Mouse (Mus musculus): ENCODE data around the gene Ryr3.

Ryr3 gene

GRCm38 (mm10) chr2:112637206-112637605 is 579.7 kb downstream of the Ryr3 start:
- DNase-seq (ENCODE audit: low spot score): no peak

GRCm38 (mm10) chr2:112632536-112632935 is 584.4 kb downstream of the Ryr3 start:
- no peak for DNase-seq (ENCODE audit: low spot score)

- DNase-seq (ENCODE audit: low spot score): no peak
Observed at GRCm38 (mm10) chr2:112630669-112631068, 586.2 kb downstream of the Ryr3 start.

- DNase-seq (ENCODE audit: low spot score): no peak
Observed at GRCm38 (mm10) chr2:112625156-112625555, 591.7 kb downstream of the Ryr3 start.

- no peak for DNase-seq (ENCODE audit: low spot score)
Observed at GRCm38 (mm10) chr2:112617206-112617605, 599.7 kb downstream of the Ryr3 start.

GRCm38 (mm10) chr2:112614375-112614774 is 602.5 kb downstream of the Ryr3 start:
- DNase-seq (ENCODE audit: low spot score): no peak

GRCm38 (mm10) chr2:112612628-112613027 is 604.3 kb downstream of the Ryr3 start:
- DNase-seq (ENCODE audit: low spot score): no peak

- no peak for DNase-seq (ENCODE audit: low spot score)
Observed at GRCm38 (mm10) chr2:112606536-112606935, 610.4 kb downstream of the Ryr3 start.

- no peak for DNase-seq (ENCODE audit: low spot score)
Observed at GRCm38 (mm10) chr2:112602487-112602886, 614.4 kb downstream of the Ryr3 start.

- DNase-seq (ENCODE audit: low spot score): no peak
Observed at GRCm38 (mm10) chr2:112600222-112600621, 616.7 kb downstream of the Ryr3 start.

GRCm38 (mm10) chr2:112597064-112597463 is 619.8 kb downstream of the Ryr3 start:
- DNase-seq (ENCODE audit: low spot score): no peak

- DNase-seq (ENCODE audit: low spot score): no peak
Observed at GRCm38 (mm10) chr2:112596415-112596814, 620.5 kb downstream of the Ryr3 start.

- DNase-seq (ENCODE audit: low spot score): no peak
Observed at GRCm38 (mm10) chr2:112595807-112596206, 621.1 kb downstream of the Ryr3 start.

GRCm38 (mm10) chr2:112593781-112594180 is 623.1 kb downstream of the Ryr3 start:
- no peak for DNase-seq (ENCODE audit: low spot score)

GRCm38 (mm10) chr2:112593322-112593721 is 623.6 kb downstream of the Ryr3 start:
- no peak for DNase-seq (ENCODE audit: low spot score)

- no peak for DNase-seq (ENCODE audit: low spot score)
Observed at GRCm38 (mm10) chr2:112591451-112591871, 625.4 kb downstream of the Ryr3 start.

GRCm38 (mm10) chr2:112590985-112591384 is 625.9 kb downstream of the Ryr3 start:
- DNase-seq (ENCODE audit: low spot score): no peak
